Mouse (Mus musculus) kidney, adult 2 months (tissue): ENCODE measurements at regions not wholly inside any gene's neighbourhood (a gene's known extent, or its start where the extent isn't known, plus 50 kb on each side); places are given as distances from the start of the nearest gene placed in this dataset.

Source experiments
- CTCF ChIP-seq: fragments of 200-500 bp; conservative IDR thresholded peaks from 2 replicates; pipeline ENCODE4 v1.5.1; 2011; ENCODE audit warnings: low read depth, mild to moderate bottlenecking, control low read depth, low read length, moderate library complexity, mixed read lengths; ENCODE audit not compliant: insufficient read depth, insufficient read length
- POLR2A ChIP-seq: fragments of 200-500 bp; IDR thresholded peaks from one replicate; pipeline ENCODE4 v1.6.1; 2011; ENCODE audit warnings: low read depth, low read length, control low read depth

DNA sequence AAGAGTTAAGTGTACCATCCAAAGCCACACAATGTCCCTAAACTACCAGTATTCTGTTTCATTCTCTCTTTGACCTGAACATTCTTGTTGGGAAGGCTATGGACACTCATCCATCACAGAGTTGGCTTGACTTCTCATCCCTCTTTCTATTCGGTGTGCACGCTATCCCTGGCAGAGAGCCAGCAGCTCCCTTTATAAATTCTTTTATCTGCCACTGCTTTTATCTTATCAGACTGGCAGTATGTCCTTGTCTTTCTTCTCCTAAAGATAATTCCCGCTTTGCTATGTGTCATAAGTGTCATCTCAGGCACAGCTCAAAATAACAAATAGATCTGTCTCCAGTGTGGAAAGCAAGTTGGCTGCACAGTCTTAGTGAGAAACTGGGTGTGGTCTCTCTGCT is 106.6 kb upstream of the Lipc start:
- no peak for TF ChIP-seq POLR2A
- no peak for TF ChIP-seq CTCF
